Mouse (Mus musculus): ENCODE data around the gene Ccdc160. TPM values are rescaled to one million over a fixed set of nuclear protein-coding genes. Genes with fewer than 3 reads are reported as not detected.

Ccdc160 gene
- polyA plus RNA-seq, 1 experiment: 4.3 TPM

DNA sequence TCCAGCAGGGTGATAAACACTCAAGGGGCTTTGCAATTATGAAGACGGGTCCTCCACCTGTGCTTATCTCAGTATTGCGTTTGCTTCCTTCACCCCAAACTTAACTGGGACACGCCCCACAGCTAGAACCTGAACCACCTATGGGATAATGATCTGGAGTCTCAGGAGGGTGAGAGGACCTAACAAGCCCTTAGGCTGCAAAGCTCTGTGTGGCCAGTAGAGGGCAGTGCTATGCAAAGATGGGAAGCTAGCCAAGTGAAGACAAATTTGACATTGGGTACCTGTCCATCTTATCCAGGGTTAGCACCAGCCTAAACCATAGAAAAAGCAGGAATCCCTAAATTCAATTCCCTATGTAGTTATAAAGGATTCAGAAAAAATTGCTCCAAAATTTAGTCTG lies 15.0 kb upstream of the Ccdc160 start:
- no peak overlapping the region for H3K9ac ChIP-seq (ENCODE audit: low read depth, poor library complexity, severe bottlenecking)
- H3K9me3 ChIP-seq (replicated peaks; ENCODE audit: control insufficient read depth, insufficient read depth, low read length, poor library complexity, severe bottlenecking): no peaks in the 10 kb centered on the region
- no peak overlapping the region for H3K4me3 ChIP-seq (ENCODE audit: low read depth, low read length)
- TF ChIP-seq EP300 (IDR thresholded peaks at IDR 0.05; ENCODE audit: insufficient read depth, low read depth, low read length) (no peak), POLR2A (IDR thresholded peaks at IDR 0.05; ENCODE audit: insufficient read depth, low read length) (no peak), CTCF (IDR thresholded peaks at IDR 0.05; ENCODE audit: low read depth, low read length) (peak; percentile 60)
- no peaks in the 10 kb centered on the region for H3K36me3 ChIP-seq (ENCODE audit: control insufficient read depth, insufficient read depth, low read length, poor library complexity, severe bottlenecking)
- H3K4me1 ChIP-seq (ENCODE audit: control insufficient read depth, insufficient read depth, low read length): no peaks in the 10 kb centered on the region
- H3K27me3 ChIP-seq (ENCODE audit: control insufficient read depth, insufficient read depth, low read length, poor library complexity, severe bottlenecking): no peaks in the 10 kb centered on the region
- no peak overlapping the region for H3K27ac ChIP-seq (ENCODE audit: insufficient read depth, low read length)

- no peaks in the 10 kb centered on the region for H3K27me3 ChIP-seq (ENCODE audit: control insufficient read depth, insufficient read depth, low read length, poor library complexity, severe bottlenecking)
- no peaks in the 10 kb centered on the region for H3K36me3 ChIP-seq (ENCODE audit: control insufficient read depth, insufficient read depth, low read length, poor library complexity, severe bottlenecking)
- no peaks in the 10 kb centered on the region for H3K4me1 ChIP-seq (ENCODE audit: control insufficient read depth, insufficient read depth, low read length)
- TF ChIP-seq POLR2A (IDR thresholded peaks at IDR 0.05; ENCODE audit: insufficient read depth, low read length) (no peak), CTCF (IDR thresholded peaks at IDR 0.05; ENCODE audit: low read depth, low read length) (peak; percentile 3), EP300 (IDR thresholded peaks at IDR 0.05; ENCODE audit: insufficient read depth, low read depth, low read length) (no peak)
- no peak overlapping the region for H3K4me3 ChIP-seq (ENCODE audit: low read depth, low read length)
- no peaks in the 10 kb centered on the region for H3K9me3 ChIP-seq (replicated peaks; ENCODE audit: control insufficient read depth, insufficient read depth, low read length, poor library complexity, severe bottlenecking)
- H3K9ac ChIP-seq (ENCODE audit: low read depth, poor library complexity, severe bottlenecking): no peak overlapping the region
- H3K27ac ChIP-seq (ENCODE audit: insufficient read depth, low read length): no peak overlapping the region
These were observed 13.3 kb upstream of the Ccdc160 start for GRCm38 (mm10) chrX:52777671-52778070.

GRCm38 (mm10) chrX:52783898-52784297 lies 7.1 kb upstream of the Ccdc160 start:
- no peak for TF ChIP-seq EP300 (IDR thresholded peaks at IDR 0.05; ENCODE audit: insufficient read depth, low read depth, low read length)
- Histone ChIP-seq H3K9ac (ENCODE audit: low read depth, poor library complexity, severe bottlenecking) (no peak overlapping the region), H3K27ac (ENCODE audit: insufficient read depth, low read length) (no peak overlapping the region), H3K4me1 (ENCODE audit: control insufficient read depth, insufficient read depth, low read length) (no peaks in the 10 kb centered on the region), H3K9me3 (replicated peaks; ENCODE audit: control insufficient read depth, insufficient read depth, low read length, poor library complexity, severe bottlenecking) (no peaks in the 10 kb centered on the region), H3K4me3 (ENCODE audit: low read depth, low read length) (no peak overlapping the region), H3K36me3 (ENCODE audit: control insufficient read depth, insufficient read depth, low read length, poor library complexity, severe bottlenecking) (no peaks in the 10 kb centered on the region), H3K27me3 (ENCODE audit: control insufficient read depth, insufficient read depth, low read length, poor library complexity, severe bottlenecking) (no peaks in the 10 kb centered on the region)

- Histone ChIP-seq H3K4me1 (ENCODE audit: control insufficient read depth, insufficient read depth, low read length) (peaks cover 2% of the 10 kb centered on the region), H3K27me3 (ENCODE audit: control insufficient read depth, insufficient read depth, low read length, poor library complexity, severe bottlenecking) (no peaks in the 10 kb centered on the region), H3K36me3 (ENCODE audit: control insufficient read depth, insufficient read depth, low read length, poor library complexity, severe bottlenecking) (no peaks in the 10 kb centered on the region), H3K27ac (ENCODE audit: insufficient read depth, low read length) (peak overlapping the region; percentile 56), H3K9ac (ENCODE audit: low read depth, poor library complexity, severe bottlenecking) (no peak overlapping the region), H3K4me3 (ENCODE audit: low read depth, low read length) (no peak overlapping the region), H3K9me3 (replicated peaks; ENCODE audit: control insufficient read depth, insufficient read depth, low read length, poor library complexity, severe bottlenecking) (no peaks in the 10 kb centered on the region)
- TF ChIP-seq CTCF (IDR thresholded peaks at IDR 0.05; ENCODE audit: low read depth, low read length): no peak
These were observed 1.1 kb downstream of the Ccdc160 start for GRCm38 (mm10) chrX:52791944-52792719.

GRCm38 (mm10) chrX:52792861-52793260 lies 1.9 kb downstream of the Ccdc160 start:
- peak overlapping the region; percentile 83 for H3K27ac ChIP-seq (ENCODE audit: insufficient read depth, low read length)
- peak overlapping the region; percentile 61; the same call in 1 of the 2 replicates for H3K9ac ChIP-seq (ENCODE audit: low read depth, poor library complexity, severe bottlenecking)
- H3K27me3 ChIP-seq (ENCODE audit: control insufficient read depth, insufficient read depth, low read length, poor library complexity, severe bottlenecking): no peaks in the 10 kb centered on the region
- no peak for TF ChIP-seq CTCF (IDR thresholded peaks at IDR 0.05; ENCODE audit: low read depth, low read length)
- 0 out of 2 replicates have a peak, but pooled peaks have one; percentile 23 for TF ChIP-seq EP300 (IDR thresholded peaks at IDR 0.05; ENCODE audit: insufficient read depth, low read depth, low read length)
- peak overlapping the region; percentile 46 for H3K4me3 ChIP-seq (ENCODE audit: low read depth, low read length)
- peaks cover 2% of the 10 kb centered on the region for H3K4me1 ChIP-seq (ENCODE audit: control insufficient read depth, insufficient read depth, low read length)
- H3K36me3 ChIP-seq (ENCODE audit: control insufficient read depth, insufficient read depth, low read length, poor library complexity, severe bottlenecking): no peaks in the 10 kb centered on the region
- H3K9me3 ChIP-seq (replicated peaks; ENCODE audit: control insufficient read depth, insufficient read depth, low read length, poor library complexity, severe bottlenecking): no peaks in the 10 kb centered on the region

GRCm38 (mm10) chrX:52795816-52796215 lies 4.8 kb downstream of the Ccdc160 start:
- H3K9ac ChIP-seq (ENCODE audit: low read depth, poor library complexity, severe bottlenecking): peak overlapping the region; percentile 27; the same call in 1 of the 2 replicates
- TF ChIP-seq EP300 (IDR thresholded peaks at IDR 0.05; ENCODE audit: insufficient read depth, low read depth, low read length) (no peak), CTCF (IDR thresholded peaks at IDR 0.05; ENCODE audit: low read depth, low read length) (no peak), POLR2A (IDR thresholded peaks at IDR 0.05; ENCODE audit: insufficient read depth, low read length) (no peak)
- no peaks in the 10 kb centered on the region for H3K36me3 ChIP-seq (ENCODE audit: control insufficient read depth, insufficient read depth, low read length, poor library complexity, severe bottlenecking)
- no peaks in the 10 kb centered on the region for H3K27me3 ChIP-seq (ENCODE audit: control insufficient read depth, insufficient read depth, low read length, poor library complexity, severe bottlenecking)
- H3K27ac ChIP-seq (ENCODE audit: insufficient read depth, low read length): peak overlapping the region; percentile 92
- peak overlapping the region; percentile 12; the same call in 1 of the 2 replicates for H3K4me3 ChIP-seq (ENCODE audit: low read depth, low read length)
- peaks cover 3% of the 10 kb centered on the region for H3K4me1 ChIP-seq (ENCODE audit: control insufficient read depth, insufficient read depth, low read length)
- no peaks in the 10 kb centered on the region for H3K9me3 ChIP-seq (replicated peaks; ENCODE audit: control insufficient read depth, insufficient read depth, low read length, poor library complexity, severe bottlenecking)
